Mouse (Mus musculus): ENCODE measurements around the gene Col9a1. TPM values are rescaled to one million over a fixed set of nuclear protein-coding genes. Genes with fewer than 3 reads are reported as not detected.

The Col9a1 gene
- total RNA-seq, 2 experiments from 2014 or later: not detected

DNA sequence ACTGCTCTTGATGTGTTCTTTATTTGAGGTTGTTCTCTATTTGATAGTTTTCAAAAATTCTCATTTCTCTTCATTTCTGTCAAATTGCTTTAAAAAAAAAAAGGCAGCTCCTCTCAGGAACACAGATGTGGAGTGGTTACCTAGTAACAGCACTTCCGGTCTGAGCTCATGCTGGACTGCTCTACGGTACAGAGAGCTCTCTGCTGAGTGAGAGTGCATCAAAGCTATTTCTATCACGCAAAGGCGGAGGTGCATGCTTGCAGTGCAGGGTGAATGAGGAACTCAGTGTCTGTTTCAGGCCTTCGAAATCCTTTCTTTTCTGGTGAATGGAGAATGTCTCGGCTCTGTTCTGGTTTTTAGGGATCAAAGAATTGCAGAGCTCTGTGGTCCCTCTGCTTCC lies 41.6 kb downstream of the Col9a1 start:
- DNase-seq (ENCODE audit: low spot score in 2 of 2): no peak

DNA sequence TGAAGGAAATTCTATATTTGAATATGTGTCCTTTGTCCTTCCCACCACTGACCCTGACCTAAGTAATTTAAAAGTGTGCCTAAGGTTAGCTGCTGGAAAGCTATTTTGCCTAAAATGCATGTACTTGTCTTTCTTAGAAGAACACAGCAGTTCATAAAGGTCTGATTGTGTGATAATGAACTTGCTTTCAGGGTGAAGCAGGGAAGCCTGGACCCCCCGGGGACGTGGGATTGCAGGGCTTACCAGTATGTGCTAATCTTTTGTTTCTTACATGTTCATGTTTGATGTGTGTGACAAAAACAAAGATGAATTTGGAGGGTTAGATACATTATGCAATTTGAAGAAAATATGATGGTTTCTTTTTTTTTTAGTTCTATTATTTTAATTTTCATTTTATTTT lies 44.8 kb downstream of the Col9a1 start:
- no peak for DNase-seq (ENCODE audit: low spot score in 2 of 2)

- DNase-seq (ENCODE audit: low spot score in 2 of 2): no peak
Measured at GRCm38 (mm10) chr1:24222981-24223612, 45.7 kb downstream of the Col9a1 start.

- DNase-seq (ENCODE audit: low spot score in 2 of 2): no peak
Measured at GRCm38 (mm10) chr1:24225825-24226526, 48.6 kb downstream of the Col9a1 start.

DNA sequence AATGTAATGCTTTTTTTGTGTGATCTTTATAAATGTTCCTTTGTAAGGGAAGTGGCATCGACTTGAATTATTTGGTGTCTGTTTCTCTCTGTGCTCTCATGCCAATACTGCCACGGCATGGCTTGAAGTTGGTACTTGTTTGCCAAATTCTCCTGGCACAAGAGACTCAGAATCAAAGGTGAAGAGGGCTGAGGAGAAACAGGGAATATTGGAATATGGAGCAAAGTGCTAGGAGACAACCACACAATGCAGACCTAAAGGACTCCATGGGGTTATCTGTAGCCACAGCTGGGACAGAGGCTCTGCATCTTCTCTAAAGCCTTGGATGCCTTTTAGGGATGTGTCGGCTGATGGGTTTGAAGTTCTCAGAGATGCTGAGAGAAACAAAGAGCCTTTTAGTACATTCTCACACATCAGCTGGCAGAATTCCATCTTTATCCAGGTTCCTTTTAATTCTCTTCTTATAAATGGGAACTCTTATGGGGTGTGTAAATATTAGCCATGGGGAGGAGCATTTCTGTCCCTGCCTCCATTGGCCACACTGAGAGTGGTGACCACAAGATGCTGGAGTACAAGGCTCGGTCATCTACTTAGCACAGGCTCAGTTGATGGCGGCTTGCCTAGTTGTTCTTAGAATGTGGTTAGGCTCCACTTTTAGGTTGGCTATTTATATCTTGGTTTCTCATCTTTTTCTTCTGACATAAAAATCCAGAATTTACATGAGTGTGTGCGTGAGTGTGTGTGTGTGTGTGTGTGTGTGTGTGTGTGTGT lies 49.7 kb downstream of the Col9a1 start:
- DNase-seq (ENCODE audit: low spot score in 2 of 2): no peak

DNA sequence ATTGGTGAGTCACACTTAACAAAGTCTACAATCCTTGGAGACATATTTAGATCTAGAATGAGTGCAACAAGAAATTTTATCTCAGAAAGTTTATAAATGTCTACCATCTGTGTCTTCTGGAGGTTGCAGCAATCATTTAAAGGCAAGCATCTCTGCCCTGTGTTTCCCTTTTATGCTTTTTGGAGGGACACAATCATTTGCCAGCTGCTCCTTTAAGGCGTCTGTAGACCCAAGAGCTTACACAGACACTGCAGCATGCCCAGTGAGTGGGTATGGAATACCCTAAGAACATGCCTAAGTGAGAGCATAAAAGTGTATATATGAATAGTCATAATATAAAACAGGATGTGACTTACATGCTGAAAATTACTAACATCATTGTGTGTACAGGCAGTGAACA lies 52.1 kb downstream of the Col9a1 start:
- no peak for DNase-seq (ENCODE audit: low spot score in 2 of 2)

GRCm38 (mm10) chr1:24230428-24230827 lies 53.0 kb downstream of the Col9a1 start:
- DNase-seq (ENCODE audit: low spot score in 2 of 2): no peak

DNA sequence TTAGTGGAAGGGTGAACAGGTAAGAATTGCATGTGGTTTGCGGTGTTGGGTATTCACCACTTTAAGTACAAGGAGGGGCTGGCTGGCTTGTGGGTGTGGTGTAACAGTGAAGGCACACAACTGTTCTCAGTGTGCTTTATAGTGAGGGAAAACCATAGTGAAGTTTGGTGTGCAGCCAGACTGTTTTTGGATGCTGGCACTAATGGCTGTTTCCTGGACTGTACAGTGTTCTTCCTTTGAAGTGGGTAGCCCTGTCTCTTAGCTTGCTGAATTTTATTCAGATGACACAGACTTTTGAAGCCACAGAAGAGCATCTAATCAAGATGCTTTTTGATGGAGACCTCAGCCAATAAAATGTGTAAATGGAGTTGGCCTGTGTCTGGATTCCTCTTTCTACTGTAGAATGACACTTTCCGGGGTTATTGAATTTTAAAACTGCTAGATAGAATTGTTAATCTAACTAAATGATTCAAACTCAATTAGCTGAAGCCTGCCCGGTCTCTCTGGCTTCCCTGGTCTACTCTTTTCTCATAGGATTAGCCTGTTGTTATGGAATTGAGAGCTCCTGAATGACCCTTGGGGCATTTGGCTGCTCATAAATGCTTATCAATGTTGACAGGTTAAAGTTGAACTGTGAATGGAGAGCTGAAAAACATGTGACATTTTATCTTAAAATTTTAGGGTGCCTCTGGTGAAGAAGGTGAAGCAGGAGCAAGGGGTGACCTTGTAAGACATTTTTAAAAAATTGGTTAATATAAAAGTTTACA lies 54.3 kb downstream of the Col9a1 start:
- no peak for DNase-seq (ENCODE audit: low spot score in 2 of 2)

DNA sequence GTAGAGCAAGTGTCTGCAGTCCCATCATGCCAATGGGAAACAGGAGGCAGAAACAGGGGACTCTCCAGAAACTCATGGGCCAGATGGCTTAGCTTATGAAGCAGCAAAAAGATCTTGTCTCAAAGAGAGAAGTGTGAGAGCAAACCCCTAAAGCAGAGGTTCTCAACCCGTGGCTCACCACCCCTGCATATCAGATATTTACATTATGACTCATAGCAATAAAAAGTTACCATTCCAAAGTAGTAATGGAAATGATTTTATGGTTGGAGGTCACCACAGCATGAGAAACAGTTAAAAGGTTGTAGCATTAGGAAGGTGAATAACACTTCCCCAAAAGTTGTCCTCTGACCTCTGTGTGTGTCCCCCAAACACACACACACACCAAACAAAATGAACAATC lies 58.9 kb downstream of the Col9a1 start:
- DNase-seq (ENCODE audit: low spot score in 2 of 2): no peak

GRCm38 (mm10) chr1:24240039-24240691 lies 62.8 kb downstream of the Col9a1 start:
- no peak for DNase-seq (ENCODE audit: low spot score in 2 of 2)

DNA sequence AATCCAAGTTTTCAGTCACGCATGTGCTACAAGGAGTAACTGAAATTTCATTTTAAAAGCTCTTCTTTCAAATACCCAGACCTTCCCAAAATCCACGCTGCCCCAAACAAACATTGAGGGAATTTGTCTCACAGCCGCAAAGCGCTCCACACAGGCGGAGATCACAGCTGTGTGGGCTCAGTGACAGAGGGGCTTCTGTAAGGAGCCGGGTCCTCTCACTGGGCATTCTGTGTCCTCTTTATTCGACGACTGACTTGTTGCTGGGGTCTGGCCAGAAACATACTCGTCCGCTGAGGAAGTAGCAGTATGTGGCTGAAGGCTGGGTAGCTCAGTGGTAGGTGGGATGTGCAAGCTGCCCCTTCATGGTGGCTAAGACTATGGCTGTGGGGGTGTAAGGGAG lies 67.5 kb downstream of the Col9a1 start:
- DNase-seq (ENCODE audit: low spot score in 2 of 2): no peak

DNA sequence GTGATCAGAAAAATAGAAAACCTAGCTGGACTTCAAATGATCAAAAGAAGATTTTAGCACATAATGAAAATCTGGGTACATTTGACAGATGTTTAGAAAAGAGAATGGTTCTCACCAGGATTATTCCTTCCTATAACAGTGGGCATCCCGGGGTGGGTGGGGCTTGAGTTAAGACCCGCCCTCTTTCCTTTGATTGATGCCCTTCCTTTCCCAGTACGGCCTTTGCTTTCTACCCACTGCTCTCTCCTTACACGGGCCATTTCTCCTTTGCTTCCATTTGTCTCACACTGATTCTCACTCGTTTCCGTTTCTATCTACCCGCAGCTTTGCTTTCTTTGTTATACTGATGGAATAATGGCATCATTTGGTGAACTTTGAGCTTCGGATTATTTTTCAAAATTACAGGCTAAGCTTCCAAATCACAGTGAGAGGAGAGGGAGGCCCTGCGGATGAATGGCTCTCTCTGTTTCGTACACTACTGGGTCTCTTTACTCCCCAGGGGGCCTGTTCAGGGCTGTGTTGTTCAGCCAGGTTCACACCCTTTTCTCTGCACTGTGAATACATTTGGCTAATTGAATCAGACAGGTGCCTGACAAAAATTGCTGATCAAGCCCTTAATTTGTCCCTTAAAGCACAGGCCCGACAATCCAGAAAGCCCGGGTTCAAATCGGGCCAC lies 68.4 kb downstream of the Col9a1 start:
- no peak for DNase-seq (ENCODE audit: low spot score in 2 of 2)

DNA sequence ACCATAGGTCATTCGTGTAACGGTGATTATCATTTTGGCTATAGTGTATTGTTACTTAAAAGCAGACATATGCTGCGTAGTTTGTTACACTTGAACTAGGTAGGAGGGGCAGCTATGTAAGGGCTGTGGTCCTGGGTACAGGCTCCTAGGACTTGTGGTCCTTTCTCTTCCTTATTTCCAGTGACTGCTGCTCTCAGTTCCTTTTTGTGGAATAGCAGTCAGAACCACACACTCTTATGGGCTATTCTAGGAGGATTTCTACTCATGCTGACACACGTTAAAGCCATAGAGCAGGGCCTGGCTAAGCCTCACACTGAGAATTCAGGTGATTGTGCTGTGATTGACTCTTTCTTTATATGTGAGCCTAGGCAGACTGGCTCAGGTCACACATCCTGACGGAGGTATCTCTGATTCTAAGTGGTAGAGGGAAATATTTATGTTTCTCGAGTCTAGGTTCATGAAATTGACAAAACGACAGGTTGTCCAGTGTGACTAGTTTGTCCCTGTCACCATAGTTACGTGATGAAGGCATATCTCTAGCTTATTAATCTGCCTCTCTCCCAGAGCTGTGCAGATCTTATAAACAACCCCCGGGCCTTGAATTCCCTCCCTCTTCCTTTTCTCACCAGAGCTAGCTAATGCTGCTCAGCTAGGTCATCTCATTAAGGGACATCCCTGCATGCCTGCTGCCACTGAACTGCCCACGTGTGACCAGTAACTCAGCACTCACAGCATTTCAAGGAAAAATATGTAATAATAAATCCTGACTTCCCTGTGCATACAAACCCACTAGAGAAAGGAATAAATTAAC lies 71.1 kb downstream of the Col9a1 start:
- no peak for DNase-seq (ENCODE audit: low spot score in 2 of 2)

GRCm38 (mm10) chr1:24249105-24249664 lies 71.8 kb downstream of the Col9a1 start:
- no peak for DNase-seq (ENCODE audit: low spot score in 2 of 2)

DNA sequence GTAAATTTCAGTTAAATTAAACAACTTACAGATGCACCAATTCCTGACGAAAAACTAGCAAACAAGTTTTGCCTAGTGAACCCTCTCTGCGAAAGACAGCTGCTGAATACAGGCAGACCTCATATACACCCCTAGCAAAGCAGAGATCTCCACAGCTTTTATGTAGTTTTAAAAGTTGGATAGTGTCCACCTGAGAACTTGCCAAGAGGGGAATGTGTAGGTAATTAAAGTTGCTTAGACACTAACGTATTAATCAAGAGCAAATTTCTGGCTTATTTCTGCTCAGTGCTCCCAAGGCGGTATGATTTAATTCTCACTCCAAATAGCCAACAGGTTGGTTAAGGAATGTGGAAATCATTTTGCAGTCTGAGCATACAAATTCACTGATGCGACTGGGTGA lies 80.6 kb downstream of the Col9a1 start:
- no peak for DNase-seq (ENCODE audit: low spot score in 2 of 2)

DNA sequence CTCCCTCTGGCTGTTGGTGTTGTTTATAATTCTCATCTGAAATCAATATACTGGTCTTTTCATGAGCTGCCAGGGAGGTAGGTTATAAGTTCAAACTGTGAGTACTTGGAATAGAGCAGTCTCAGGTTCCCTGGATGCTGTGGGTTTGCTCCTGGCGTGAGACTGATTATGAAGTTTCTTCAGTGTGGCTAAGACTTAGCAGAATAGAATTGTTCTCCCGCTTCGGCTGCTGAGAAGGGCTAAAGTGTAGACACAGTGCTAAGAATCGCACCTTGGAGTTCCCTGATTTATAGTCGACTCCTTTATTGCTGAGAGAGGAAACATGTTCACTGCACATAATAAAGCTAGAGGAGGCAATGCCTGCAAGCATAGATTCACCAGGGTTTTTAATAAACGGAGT lies 82.0 kb downstream of the Col9a1 start:
- DNase-seq (ENCODE audit: low spot score in 2 of 2): no peak

DNA sequence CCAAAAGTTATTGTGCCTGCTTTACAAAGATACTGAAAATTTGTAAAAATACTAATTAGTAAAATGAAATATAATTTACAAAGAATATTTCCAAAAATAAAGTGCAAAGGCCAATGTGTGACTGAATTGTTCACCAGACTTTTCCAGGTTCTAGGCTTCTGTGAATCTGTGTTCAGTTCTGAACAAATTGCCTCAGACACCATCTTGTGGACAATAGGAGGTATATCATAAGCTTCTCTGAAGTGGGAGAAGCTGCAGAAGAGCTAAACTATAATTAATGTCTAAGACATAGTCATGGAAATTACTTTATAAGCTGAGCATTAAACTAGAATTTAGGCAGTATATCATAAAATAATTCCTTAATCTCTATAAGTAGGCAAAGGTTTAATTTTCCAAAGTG lies 83.8 kb downstream of the Col9a1 start:
- no peak for DNase-seq (ENCODE audit: low spot score in 2 of 2)

DNA sequence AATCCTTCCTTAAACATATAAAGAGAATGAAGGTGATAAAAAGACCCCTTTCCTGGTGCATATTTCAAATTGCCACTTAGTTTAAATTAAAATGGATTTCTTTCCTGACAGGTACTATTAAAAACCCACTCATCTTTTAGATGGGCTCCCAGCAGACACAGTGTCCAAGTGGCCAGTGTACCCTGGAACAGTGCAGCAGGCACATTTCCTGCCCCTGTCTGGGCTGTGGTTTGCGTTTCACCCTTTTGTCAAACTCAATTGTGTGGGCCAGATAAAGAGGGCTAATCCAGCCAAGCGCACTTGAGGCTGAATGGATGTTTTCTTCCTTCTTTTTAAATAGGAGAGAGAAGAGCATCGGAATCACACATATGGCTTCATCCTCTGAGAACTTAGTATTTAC lies 89.6 kb downstream of the Col9a1 start:
- DNase-seq (ENCODE audit: low spot score in 2 of 2): no peak

GRCm38 (mm10) chr1:24286360-24286759 lies 109.0 kb downstream of the Col9a1 start:
- DNase-seq (ENCODE audit: low spot score in 2 of 2): no peak
